Mouse (Mus musculus): ENCODE measurements at regions not wholly inside any gene's neighbourhood (a gene's known extent, or its start where the extent isn't known, plus 50 kb on each side); places are given as distances from the start of the nearest gene placed in this dataset.
A peak's percentile ranks its signal among the peaks of the same experiment; 100 is the strongest.

DNA sequence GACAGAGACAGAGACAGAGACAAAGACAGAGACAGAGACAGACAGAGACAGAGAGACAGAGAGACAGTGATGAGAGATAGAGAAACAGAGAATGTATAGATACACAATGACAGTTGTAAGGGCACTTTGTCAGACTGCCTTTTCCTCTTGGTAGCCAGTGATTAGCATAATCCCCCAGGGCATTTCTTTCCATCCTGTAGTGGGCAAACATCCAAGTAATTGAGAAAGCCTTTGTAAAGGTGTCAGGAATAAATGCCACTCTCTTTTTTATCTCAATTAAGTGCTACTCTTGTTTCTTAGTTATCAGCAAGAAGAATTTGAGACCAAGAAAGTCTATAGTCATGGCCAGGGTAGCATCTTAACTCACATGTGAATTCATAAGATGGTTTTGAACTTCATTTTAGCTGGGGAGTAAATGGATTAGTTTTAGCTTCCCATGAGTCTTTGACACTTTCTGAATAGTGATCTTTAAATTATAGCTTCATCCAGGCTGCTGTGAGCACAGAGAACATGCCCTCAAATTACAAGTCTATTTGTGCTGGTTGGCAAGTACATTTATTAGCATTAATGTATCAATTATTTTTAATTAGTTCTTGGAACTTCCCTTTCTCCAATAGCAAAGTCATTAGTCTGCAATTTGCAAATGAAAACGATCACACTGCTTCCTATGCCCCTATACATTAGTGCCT is 1215.9 kb downstream of the Gm9008 start:
- no peak for DNase-seq (ENCODE audit: low spot score in 2 of 2)

DNA sequence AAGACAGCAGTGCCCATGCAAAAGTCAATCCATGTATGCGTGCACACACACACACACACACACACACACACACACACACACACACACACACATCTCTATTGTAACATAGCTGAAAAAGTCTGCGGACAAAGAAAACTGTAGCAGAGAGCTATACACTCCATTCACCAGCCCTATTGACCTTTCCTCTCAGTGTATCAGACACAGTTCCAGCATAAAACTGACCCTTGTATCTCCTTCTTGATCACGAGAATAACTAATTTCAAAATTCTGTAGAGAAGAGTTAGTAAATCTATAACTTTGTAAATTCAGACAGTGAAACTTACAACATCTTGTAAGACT is 1243.5 kb downstream of the Gm9008 start:
- DNase-seq (ENCODE audit: low spot score in 2 of 2): no peak

DNA sequence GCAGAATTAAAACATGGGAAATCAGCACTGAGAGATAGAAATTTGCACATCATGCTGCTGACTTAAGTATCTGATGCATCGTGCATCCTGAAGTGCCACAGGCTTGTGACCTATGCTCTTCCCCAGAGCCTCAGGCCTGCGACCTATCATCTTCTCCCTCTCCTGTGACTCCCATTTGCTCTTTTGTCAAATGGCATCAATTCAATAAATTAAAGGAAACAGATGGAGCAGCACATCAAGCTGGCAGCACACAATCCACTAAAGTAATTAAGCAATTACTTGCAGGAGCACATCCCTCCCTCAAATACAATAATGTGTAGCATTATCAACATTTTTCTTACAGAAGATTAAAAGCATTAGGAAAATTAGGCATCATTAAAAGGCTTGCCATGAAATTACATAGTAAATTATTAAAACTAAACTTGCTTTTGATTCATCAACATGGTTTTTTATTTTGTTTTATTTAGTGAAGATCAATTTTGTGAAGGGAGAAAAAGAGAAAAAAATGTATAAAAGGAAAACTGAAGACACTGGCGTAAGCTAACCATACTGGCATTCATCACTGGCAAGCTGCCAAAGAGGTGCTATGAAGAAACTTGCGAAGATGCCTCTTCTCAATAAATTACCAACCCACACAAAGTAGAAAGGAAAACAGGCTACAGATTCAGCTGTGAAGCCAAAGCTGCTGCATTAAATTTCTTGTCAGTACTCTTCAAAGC is 1244.1 kb downstream of the Gm9008 start:
- peak in 1 of 2 experiments; percentile 5 for DNase-seq (ENCODE audit: low spot score in 2 of 2)

DNA sequence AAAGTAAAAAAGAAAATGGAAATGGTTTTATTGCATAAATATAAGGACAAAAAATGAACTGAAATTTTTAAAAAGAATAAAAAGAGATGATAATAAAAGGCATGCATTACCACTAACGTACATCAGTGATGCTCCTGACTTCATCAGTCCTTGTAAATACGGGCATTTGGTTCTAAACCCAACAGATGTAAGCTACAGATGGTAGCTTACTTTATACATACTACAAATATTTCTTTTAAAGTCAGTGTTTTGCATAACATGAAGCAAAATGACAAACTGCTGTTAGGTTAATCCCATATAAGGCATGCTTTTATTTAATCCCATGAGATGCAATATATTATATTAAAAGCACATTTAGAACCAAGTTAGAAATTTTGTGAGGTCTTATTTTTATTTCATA is 1282.1 kb downstream of the Gm9008 start:
- no peak for DNase-seq (ENCODE audit: low spot score in 2 of 2)

DNA sequence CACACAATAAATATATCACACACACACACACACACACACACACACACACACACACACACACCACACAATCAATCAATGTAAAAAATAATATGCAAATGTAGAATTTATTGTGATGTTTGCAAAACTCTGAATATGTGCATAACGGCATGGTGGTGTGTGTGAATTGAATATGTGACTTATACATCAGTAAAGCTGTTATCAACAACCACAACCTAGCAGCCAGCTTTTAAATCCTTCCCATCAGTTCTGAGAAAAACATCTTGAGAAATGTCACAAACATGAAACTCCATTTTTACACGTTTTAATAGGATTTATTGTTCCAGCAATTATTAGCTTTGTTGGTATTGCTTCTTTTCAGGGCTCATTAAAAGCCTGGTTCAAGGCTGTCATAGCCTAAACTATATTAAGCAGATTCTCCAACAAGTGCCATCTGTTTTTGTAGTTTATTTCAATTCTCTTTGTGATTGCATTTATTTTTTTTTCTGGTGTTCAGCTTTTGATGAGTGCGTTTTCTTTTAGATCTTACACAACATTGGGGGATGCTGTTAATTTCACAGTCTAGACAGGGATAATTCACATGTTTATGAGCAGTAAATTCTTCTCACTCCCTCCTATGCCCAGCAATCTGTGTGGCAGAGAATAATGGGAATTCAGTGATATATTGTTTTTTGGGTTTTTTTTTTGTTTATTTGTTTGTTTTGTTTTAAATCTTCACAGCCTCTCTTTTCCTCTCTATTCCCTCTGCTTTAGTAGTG is 1284.7 kb downstream of the Gm9008 start:
- no peak for DNase-seq (ENCODE audit: low spot score in 2 of 2)

Measured in frontal cortex, postnatal 14 days (tissue).